Mouse (Mus musculus) heart, embryonic 10.5 days (tissue): ENCODE results near the gene Fam178b. TPM values are rescaled to one million over a fixed set of nuclear protein-coding genes. Genes with fewer than 3 reads are reported as not detected.

ENCODE experiments used
- DNase-seq: peaks from one replicate; pipeline ENCODE4 v3.0.0-alpha.2; 2017; ENCODE audit warnings: low spot score
- H3K27ac ChIP-seq: fragments of 300-500 bp; sonication (generic); 2 replicates; pipeline ENCODE4 v1.5.1; 2016; ENCODE audit warnings: mild to moderate bottlenecking
- H3K27me3 ChIP-seq: fragments of 300-500 bp; sonication (generic); 2 replicates; pipeline ENCODE4 v1.6.1; 2016; ENCODE audit warnings: mild to moderate bottlenecking; ENCODE audit not compliant: poor library complexity, insufficient read depth, severe bottlenecking
- H3K36me3 ChIP-seq: fragments of 300-500 bp; sonication (generic); 2 replicates; pipeline ENCODE4 v1.6.1; 2016; ENCODE audit warnings: mild to moderate bottlenecking, moderate library complexity
- H3K4me1 ChIP-seq: fragments of 300-500 bp; sonication (generic); 2 replicates; pipeline ENCODE4 v1.6.1; 2016; ENCODE audit warnings: mild to moderate bottlenecking
- H3K4me3 ChIP-seq: fragments of 300-500 bp; sonication (generic); 2 replicates; pipeline ENCODE4 v1.5.1; 2016; ENCODE audit warnings: mild to moderate bottlenecking, moderate library complexity
- H3K9me3 ChIP-seq: fragments of 300-500 bp; sonication (generic); 2 replicates; pipeline ENCODE4 v1.6.1; 2016; ENCODE audit warnings: mild to moderate bottlenecking, moderate library complexity
- WGBS: fragments of 180-500 bp; shearing (Covaris S2); methylation state at CpG from one replicate; pipeline ENCODE4 v1.1.7; 2016; 5-methylcytosine and 5-hydroxymethylcytosine counted together
- polyA plus RNA-seq: library from polyadenylated mRNA; unstranded; fragments of >200 nt; fragmentation: Nextera tagmentation; extraction: Ambion mirVana; gene quantifications from 2 replicates; pipeline ENCODE4 v1.2.1, GENCODE M21; 2016

Fam178b gene
- polyA plus RNA-seq, 1 experiment from 2014 or later: 1.8 TPM

DNA sequence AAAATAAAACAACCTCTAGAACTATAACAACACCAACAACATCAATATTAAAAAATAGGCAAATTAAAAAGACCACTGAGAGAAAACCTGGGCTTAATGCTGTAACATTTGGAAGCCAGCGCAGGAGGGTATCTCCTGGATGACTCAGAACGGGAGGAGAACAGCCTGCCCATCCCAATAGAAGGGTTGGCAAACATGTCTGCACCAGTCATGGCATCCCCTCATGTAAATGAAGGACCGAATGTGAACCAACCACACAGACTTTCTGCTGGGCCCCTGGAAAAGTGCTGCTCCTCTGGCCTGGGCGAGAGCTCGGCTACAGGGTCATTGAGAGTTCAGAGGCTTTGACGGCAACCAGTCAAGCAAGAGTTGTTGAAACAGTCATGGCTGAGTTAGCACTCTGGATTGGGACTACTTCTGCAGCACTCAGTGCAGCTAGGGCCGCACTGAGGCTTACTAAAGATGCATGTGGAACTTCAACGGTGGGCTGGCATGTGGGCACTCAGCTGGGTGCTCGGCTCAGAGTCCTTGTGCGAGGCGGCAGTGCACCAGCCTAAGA lies 17.7 kb downstream of the Fam178b start:
- H3K4me1 ChIP-seq: peaks cover 15% of the 10 kb centered on the region

DNA sequence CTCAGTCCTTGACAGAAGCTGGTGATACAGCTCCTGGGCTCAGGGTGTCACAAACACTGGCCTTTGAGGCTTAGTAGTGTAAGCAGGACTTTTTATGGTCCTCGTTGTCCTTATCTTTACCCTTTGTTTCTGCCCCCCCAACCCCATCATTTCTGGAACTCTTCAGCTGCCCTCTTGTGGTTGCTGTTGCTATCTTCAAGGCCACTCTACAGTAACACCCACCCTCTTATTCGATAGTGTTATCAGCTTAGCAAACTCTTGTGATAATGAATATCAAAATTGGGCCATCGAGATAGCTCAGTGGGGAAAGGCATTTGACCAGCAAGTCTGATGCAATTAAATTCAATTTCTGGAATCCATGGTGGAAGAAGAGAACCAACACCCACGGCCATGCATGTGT lies 18.5 kb downstream of the Fam178b start:
- WGBS: 48% methylated on average over 4 of the region's 4 CpGs
- Histone ChIP-seq H3K27ac (no peak overlapping the region), H3K27me3 (no peaks in the 10 kb centered on the region), H3K4me3 (no peak overlapping the region), H3K4me1 (peaks cover 13% of the 10 kb centered on the region), H3K9me3 (no peaks in the 10 kb centered on the region), H3K36me3 (no peaks in the 10 kb centered on the region)
- no peak for DNase-seq

More for the DNA sequence above, 17.7 kb downstream of the Fam178b start:
- H3K27ac ChIP-seq: 0 out of 2 replicates have a peak overlapping the region, but pooled peaks have one; percentile 49
- no peak overlapping the region for H3K4me3 ChIP-seq
- H3K36me3 ChIP-seq: no peaks in the 10 kb centered on the region
- no peak for DNase-seq
- 68% methylated on average over 11 of the region's 11 CpGs for WGBS
- H3K9me3 ChIP-seq: no peaks in the 10 kb centered on the region
- no peaks in the 10 kb centered on the region for H3K27me3 ChIP-seq

DNA sequence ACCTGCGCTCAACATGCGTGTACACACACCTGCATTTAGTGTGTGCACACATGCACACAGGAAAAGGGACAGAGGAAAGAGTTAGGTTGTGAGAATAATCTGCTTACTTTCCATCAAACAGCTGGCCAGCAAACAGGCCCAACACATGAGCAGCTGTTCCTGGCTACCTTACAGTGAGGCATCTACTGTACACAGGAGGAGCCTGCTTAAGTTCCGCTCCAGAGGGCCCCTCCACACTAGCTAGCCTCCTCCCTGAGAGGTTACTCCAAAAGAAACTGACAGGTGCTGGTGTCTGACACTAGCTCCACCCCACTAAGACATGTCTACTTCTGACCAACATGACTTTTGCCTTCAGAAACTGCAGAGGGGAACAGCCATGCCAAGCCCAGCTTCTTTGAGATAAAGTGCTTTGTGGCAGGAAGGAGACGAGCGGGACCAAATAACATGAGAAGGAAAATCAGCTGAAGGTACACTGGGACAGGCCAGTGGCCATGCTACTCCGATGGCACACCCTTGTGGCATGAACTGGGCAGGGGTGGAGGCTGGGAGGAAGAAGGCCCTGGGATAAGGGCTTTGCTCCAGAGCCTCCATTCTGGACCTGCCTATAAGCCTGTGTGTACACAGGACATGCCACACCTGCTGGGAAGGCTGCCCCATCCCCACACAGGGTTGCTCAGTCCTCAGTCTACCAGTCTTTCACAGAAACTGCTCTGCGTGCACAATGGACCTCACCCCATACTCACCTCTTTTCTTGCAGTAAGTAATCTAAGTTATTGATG lies 24.2 kb downstream of the Fam178b start:
- Histone ChIP-seq H3K4me1 (peaks cover 14% of the 10 kb centered on the region), H3K4me3 (no peak overlapping the region), H3K9me3 (no peaks in the 10 kb centered on the region), H3K36me3 (no peaks in the 10 kb centered on the region), H3K27me3 (no peaks in the 10 kb centered on the region), H3K27ac (no peak overlapping the region)
- no peak for DNase-seq
- 76% methylated on average over 7 of the region's 7 CpGs for WGBS

DNA sequence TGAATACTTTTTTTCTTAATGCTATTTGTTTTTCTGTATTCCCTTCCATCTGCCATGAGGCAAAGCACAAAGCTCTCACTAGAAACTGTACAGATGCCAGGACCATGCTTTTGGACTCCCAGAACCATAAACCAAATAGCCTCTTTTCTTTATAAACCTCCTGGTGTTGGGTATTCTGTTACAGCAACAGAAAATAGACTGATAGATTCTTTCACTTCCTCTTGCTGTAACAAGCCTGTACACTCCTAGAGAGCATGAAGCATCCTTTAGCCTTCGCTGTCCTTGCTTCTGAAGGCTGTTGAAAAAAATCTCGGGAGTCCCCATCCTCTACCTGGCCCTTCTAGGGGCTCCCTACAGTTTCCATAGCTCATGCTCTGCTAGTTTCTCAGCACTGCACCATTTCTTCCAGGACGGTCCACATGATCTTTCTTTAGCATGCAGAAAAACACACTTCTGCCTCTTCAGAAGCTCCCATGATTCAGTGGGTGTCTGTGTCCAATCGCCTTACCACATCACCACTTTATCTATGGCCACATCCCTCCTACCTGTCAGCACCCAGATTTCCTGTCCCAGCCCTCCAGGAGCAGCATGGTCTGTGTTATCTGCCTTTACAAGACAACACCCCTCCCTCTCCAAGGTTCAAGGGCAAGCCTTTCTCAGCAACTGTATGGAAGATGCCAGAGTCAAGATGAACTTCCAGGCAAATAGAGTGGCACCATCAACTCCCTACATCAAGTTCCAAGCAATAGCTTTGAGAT lies 25.1 kb downstream of the Fam178b start:
- no peak overlapping the region for H3K27ac ChIP-seq
- no peaks in the 10 kb centered on the region for H3K27me3 ChIP-seq
- DNase-seq: no peak
- 52% methylated on average over 4 of the region's 4 CpGs for WGBS
- no peak overlapping the region for H3K4me3 ChIP-seq
- no peaks in the 10 kb centered on the region for H3K36me3 ChIP-seq
- H3K4me1 ChIP-seq: peaks cover 14% of the 10 kb centered on the region
- H3K9me3 ChIP-seq: no peaks in the 10 kb centered on the region

DNA sequence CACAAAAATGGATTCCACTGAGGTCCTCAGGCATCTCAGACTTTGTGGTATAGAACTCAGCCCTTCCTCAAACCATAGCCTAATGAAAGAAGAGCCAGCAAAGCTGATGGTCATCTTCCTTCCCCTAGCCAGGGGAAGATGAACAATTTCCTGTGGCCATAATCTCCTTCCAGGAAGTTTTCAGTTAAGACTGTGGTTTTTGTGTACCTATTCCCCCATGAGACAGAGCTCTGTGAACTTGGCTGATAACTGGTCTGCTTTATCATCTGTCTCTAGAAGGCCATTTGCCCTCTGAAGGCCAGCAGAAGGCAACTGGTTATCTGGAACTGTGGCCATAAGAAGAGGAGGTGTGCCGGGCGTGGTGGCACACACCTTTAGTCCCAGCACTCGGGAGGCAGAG lies 26.8 kb downstream of the Fam178b start:
- no peak overlapping the region for H3K27ac ChIP-seq
- no peaks in the 10 kb centered on the region for H3K27me3 ChIP-seq
- no peak overlapping the region for H3K4me3 ChIP-seq
- no peaks in the 10 kb centered on the region for H3K9me3 ChIP-seq
- no peak for DNase-seq
- 72% methylated on average over 3 of the region's 3 CpGs for WGBS
- H3K36me3 ChIP-seq: no peaks in the 10 kb centered on the region
- peaks cover 14% of the 10 kb centered on the region for H3K4me1 ChIP-seq

DNA sequence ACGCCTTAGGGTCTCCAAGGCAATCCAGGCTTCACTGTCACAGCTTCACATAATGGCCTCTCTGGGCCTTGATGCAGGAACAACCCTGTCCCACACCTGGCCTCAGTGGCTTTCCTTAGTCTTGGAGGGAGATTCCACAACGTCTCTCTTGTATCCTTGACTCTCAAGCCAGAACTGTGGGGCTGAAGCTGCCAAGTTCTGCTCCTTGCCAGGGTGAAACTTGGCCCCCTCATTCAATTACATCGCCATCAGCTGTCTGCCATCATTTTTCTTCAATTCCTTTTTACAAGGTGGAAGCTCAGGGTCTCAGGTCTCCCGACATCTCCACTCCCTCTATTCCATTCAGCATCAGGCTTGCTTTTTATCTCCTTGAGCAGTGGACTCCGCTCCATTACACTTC lies 27.9 kb downstream of the Fam178b start:
- Histone ChIP-seq H3K4me1 (peaks cover 14% of the 10 kb centered on the region), H3K9me3 (no peaks in the 10 kb centered on the region), H3K27me3 (no peaks in the 10 kb centered on the region), H3K36me3 (no peaks in the 10 kb centered on the region), H3K27ac (no peak overlapping the region), H3K4me3 (no peak overlapping the region)
- no peak for DNase-seq
- 84% methylated on average over 5 of the region's 5 CpGs for WGBS

DNA sequence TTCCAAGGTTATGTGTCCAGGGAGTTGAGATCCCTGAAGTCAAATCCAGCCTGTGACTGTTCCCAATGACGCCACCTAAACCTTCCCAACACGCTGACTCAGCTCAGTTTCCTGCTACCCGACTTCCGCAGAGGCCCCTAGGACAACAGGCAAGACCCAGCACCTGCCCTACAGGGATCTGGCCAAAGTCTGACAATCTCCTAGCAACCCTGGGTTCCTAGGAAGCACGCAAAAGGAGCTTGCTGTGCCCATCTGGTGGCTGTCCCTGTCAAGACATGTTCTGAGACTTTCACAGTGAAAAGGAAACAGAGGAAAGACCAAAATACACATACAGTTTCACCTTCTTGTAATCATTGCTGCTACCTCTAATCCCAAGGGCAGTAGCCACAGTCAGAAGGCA lies 35.4 kb downstream of the Fam178b start:
- H3K27ac ChIP-seq: peak overlapping the region; percentile 56
- H3K9me3 ChIP-seq: no peaks in the 10 kb centered on the region
- no peaks in the 10 kb centered on the region for H3K27me3 ChIP-seq
- H3K4me3 ChIP-seq: no peak overlapping the region
- no peaks in the 10 kb centered on the region for H3K36me3 ChIP-seq
- WGBS: 54% methylated on average over 5 of the region's 5 CpGs
- DNase-seq: no peak
- H3K4me1 ChIP-seq: peaks cover 13% of the 10 kb centered on the region

DNA sequence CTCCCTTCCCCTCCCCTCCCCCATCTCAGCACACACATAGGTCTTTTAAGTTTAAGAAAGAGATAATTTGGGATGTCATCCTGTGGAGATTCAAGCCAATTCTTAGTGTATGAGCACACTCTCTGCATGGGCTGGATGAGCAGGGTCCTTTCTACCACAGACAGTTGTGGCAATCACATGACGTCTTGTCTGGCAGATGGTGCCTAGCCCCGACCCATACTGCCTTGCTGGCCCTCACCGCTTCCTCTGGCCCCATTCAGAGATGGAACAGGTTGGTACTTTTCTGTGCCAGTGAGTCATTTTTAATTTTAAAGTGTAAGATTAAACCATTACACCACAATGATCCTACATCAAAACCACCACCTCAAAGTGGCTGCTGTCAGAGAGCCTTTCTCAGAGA lies 36.7 kb downstream of the Fam178b start:
- Histone ChIP-seq H3K4me1 (peaks cover 18% of the 10 kb centered on the region), H3K27me3 (no peaks in the 10 kb centered on the region), H3K9me3 (no peaks in the 10 kb centered on the region), H3K27ac (no peak overlapping the region), H3K4me3 (no peak overlapping the region), H3K36me3 (no peaks in the 10 kb centered on the region)
- 65% methylated on average over 3 of the region's 3 CpGs for WGBS
- no peak for DNase-seq

DNA sequence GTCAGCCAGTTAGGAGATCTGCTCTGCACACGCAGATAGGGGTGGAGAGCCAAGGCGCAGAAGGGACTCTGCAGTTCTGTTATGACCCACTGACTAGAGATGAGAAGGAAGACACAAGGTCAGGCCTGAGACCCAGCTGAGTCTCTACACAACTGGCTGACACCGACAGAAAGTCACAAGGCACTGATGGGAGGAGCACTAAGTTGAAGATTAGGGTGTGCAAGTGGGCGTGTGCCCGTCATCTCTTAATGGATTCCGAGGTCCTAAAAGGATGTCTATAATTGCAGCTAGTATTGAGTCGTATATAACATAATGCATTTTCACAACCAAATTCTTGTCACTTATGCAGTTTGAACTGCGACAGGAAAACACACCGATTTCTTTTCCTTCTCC lies 38.4 kb downstream of the Fam178b start:
- Histone ChIP-seq H3K27me3 (no peaks in the 10 kb centered on the region), H3K9me3 (no peaks in the 10 kb centered on the region), H3K36me3 (no peaks in the 10 kb centered on the region), H3K27ac (no peak overlapping the region), H3K4me3 (no peak overlapping the region), H3K4me1 (peaks cover 23% of the 10 kb centered on the region)
- WGBS: 85% methylated on average over 9 of the region's 9 CpGs
- no peak for DNase-seq

DNA sequence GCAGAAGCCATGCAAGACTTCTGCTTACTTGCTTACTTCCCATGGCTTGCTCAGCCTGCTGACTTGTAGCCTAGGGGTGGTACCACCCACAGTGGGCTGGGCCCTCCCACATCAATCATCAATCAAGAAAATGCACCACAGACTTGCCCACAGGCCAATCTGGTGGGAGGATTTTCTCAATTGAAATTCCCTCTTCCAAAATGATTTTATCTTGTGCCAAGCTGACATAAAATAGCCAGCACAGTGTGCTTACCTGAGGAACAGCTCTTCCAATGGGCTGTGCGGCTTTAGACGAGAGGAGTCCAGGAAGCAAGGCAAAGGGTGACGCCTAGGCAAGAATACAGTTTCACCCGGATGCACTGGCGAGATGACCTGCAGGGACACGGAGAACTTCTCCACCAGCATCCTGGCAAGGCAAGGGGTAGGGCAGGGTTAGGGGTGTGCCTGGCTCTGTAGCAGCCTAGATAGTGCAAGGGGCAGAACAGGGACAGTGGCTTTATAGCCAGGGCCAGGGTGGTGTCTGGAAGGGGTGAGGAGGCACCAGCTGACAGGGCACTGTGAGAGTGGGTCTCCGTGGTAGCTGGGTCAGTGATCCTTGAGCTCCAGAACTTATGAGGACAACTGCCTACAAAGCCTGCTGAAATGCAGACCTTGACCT lies 38.9 kb downstream of the Fam178b start:
- Histone ChIP-seq H3K36me3 (no peaks in the 10 kb centered on the region), H3K4me1 (peaks cover 23% of the 10 kb centered on the region), H3K27ac (no peak overlapping the region), H3K9me3 (no peaks in the 10 kb centered on the region), H3K4me3 (no peak overlapping the region), H3K27me3 (no peaks in the 10 kb centered on the region)
- no peak for DNase-seq
- 89% methylated on average over 7 of the region's 7 CpGs for WGBS

DNA sequence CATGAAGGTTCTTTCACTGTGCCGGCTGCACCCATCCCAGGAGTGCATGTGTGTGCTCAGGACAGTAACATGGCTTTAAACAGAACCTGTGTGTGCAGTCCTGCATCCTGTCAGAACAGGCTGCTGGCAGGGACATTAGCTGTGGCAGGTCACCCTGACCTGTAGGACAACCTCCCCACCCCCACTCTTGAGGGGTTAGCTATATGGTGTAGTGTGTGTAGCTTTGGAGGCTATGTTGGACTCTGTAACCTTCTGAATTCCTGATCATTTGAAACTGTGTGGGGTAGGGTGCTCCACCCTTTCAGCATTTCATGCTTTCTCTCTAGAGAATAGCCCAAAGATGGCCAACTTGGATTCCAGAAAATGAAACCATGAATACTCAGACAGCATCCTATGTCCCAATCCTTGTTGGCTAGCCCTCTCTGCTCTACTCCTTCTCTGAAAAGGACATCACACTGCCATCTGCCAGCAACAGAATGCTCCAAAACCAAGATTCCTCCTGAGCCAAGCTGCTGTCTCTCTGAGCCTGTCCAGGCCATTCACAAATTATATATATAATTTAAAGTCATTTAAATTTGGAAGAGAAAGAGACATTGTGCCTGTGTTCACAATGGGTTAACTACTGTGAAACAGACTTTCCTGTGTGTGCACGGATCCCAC lies 47.0 kb downstream of the Fam178b start:
- Histone ChIP-seq H3K27me3 (no peaks in the 10 kb centered on the region), H3K4me1 (peaks cover 31% of the 10 kb centered on the region), H3K36me3 (no peaks in the 10 kb centered on the region), H3K4me3 (no peak overlapping the region), H3K9me3 (no peaks in the 10 kb centered on the region), H3K27ac (no peak overlapping the region)
- no peak for DNase-seq
- 78% methylated on average over 2 of the region's 2 CpGs for WGBS

DNA sequence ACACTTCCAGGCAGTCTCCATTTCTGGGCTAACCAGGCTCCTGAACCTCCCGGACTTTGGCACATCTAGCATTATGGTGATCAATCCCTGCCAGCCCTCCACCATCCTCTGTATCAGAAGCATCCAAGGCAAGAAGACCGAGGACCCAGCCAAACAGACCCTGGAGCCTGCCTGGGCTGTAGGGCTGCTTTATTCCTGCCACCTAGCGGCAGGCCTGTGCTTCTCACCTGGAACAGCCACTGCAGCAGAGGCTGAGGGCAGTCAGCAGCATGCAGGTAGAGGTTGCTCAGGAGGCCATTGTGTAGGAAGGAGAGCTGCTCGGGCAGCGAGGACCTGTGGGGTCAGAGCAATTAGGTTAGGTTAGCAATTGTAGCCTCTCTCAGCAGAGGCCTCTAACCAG lies 48.0 kb downstream of the Fam178b start:
- WGBS: 18% methylated on average over 5 of the region's 5 CpGs
- Histone ChIP-seq H3K4me1 (peaks cover 34% of the 10 kb centered on the region), H3K4me3 (no peak overlapping the region), H3K27me3 (no peaks in the 10 kb centered on the region), H3K9me3 (no peaks in the 10 kb centered on the region), H3K27ac (no peak overlapping the region), H3K36me3 (no peaks in the 10 kb centered on the region)
- DNase-seq: peak; percentile 89
